ENCODE assay signal across 1 mouse cellular context in the genomic region with DNA sequence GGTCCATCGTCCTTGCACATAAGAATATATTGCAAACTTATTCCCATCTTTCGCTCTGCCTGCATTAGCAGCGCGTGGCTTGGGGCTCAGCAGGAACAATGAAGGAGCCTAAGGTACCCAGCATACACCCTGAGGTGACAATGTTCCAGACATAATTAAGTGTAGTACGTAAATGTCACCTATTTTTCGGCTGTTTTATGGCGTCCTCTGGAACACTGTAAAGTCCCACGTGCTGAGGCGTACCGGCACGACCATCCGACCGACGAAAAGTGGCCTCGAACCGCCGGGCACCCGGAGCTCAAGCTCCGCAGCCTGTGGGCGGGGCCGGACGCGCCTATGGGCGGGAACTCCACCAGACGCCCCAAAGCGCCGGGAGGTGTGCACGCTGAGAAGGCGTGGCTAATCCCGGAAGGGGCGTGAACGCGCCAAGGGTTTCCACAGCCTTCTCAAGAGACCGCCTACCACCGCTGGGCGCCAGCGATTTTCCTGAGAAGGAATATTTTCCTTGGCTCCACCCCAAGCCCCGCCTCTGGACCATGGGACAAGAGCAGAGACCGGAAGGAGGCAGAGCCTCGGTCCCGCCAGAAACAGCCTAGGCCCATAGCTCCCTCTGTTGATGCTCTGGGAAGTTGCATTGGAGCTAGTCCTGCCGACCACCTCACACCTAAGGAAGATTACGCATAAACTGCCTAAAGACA.
TF ChIP-seq lines count a peak whose summit lies in the region.

A gene (minus strand): TSS at position 316 of the 698 bp plus-strand sequence.

TF ChIP-seq in MEL, 35 proteins besides CTCF, POLR2A, EP300 and RAD21 (continued from another document):
- peak; percentile 83 for TF ChIP-seq ZMIZ1 (IDR thresholded peaks at IDR 0.05; ENCODE audit: low read depth, low read length)
- peak; percentile 72 for TF ChIP-seq SMC3 (IDR thresholded peaks at IDR 0.05; ENCODE audit: low read depth, low read length)
- 0 out of 2 replicates have a peak, but pooled peaks have one; percentile 28 for TF ChIP-seq NRF1 (IDR thresholded peaks at IDR 0.05; ENCODE audit: insufficient read depth, low read depth, low read length, poor library complexity, severe bottlenecking)
- TF ChIP-seq ZC3H11A (IDR thresholded peaks at IDR 0.05; ENCODE audit: low read depth, low read length), result peak; percentile 36
- TF ChIP-seq POLR2AphosphoS2 (IDR thresholded peaks at IDR 0.05; ENCODE audit: low read length), result peak; percentile 90
- no peak for TF ChIP-seq MYB (IDR thresholded peaks at IDR 0.05; ENCODE audit: low read depth, low read length)
- TF ChIP-seq CHD2 (IDR thresholded peaks at IDR 0.05; ENCODE audit: low read length), result no peak
- no peak for TF ChIP-seq USF1 (IDR thresholded peaks at IDR 0.05; ENCODE audit: low read depth, low read length)
- peak; percentile 95 for TF ChIP-seq NELFE (IDR thresholded peaks at IDR 0.05; ENCODE audit: low read depth, low read length)
- TF ChIP-seq TBP (IDR thresholded peaks at IDR 0.05; ENCODE audit: low read depth, low read length), result peak; percentile 65
- TF ChIP-seq MYC (IDR thresholded peaks at IDR 0.05; ENCODE audit: low read depth, low read length), result peak; percentile 92
- TF ChIP-seq TCF12 (IDR thresholded peaks at IDR 0.05; ENCODE audit: low read depth, low read length), result peak; percentile 53; the same call in 1 of the 2 replicates
- no peak for TF ChIP-seq USF2 (IDR thresholded peaks at IDR 0.05; ENCODE audit: borderline replicate concordance in 1 of 2, insufficient read depth in 1 of 2, low read depth in 1 of 2, low read length in 2 of 2)
